Mouse (Mus musculus) MEL (cell line): Measurements from ENCODE around the gene Cnih3.

Source experiments
- CHD2 ChIP-seq: IDR thresholded peaks from 2 replicates; pipeline ENCODE4 v1.6.1; 2011; ENCODE audit warnings: low read length, improper control_type of control experiment
- CTCF ChIP-seq, 3 experiments: IDR thresholded peaks in 2 of 3; conservative IDR thresholded peaks in 1 of 3; 2 replicates each; pipeline ENCODE4 v1.5.1; 2011 to 2012; ENCODE audit warnings: low read length in 3 of 3, low read depth in 2 of 3, mild to moderate bottlenecking in 2 of 3, improper control_type of control experiment in 1 of 3, inconsistent platforms in 1 of 3, mixed read lengths in 1 of 3, moderate library complexity in 1 of 3; ENCODE audit not compliant: control insufficient read depth in 1 of 3, insufficient read depth in 1 of 3, poor library complexity in 1 of 3, severe bottlenecking in 1 of 3
- E2F4 ChIP-seq: IDR thresholded peaks from 2 replicates; pipeline ENCODE4 v1.6.1; 2011; ENCODE audit warnings: low read depth, low read length, improper control_type of control experiment, borderline replicate concordance
- ETS1 ChIP-seq: IDR thresholded peaks from 2 replicates; pipeline ENCODE4 v1.6.1; 2012; ENCODE audit warnings: low read depth, mild to moderate bottlenecking, inconsistent platforms, low read length, improper control_type of control experiment, moderate library complexity
- MAFK ChIP-seq: IDR thresholded peaks from 2 replicates; pipeline ENCODE4 v1.6.1; 2011; ENCODE audit warnings: low read depth, mild to moderate bottlenecking, low read length, improper control_type of control experiment, borderline replicate concordance
- MAZ ChIP-seq: IDR thresholded peaks from 2 replicates; pipeline ENCODE4 v1.6.1; 2012; ENCODE audit warnings: low read depth, mild to moderate bottlenecking, inconsistent platforms, low read length, improper control_type of control experiment
- POLR2AphosphoS2 ChIP-seq: IDR thresholded peaks from 2 replicates; pipeline ENCODE4 v1.6.1; 2011; ENCODE audit warnings: low read length, improper control_type of control experiment
- RAD21 ChIP-seq: IDR thresholded peaks from 2 replicates; pipeline ENCODE4 v1.6.1; 2011; ENCODE audit warnings: mild to moderate bottlenecking, low read depth, low read length, improper control_type of control experiment
- TAL1 ChIP-seq: IDR thresholded peaks from 2 replicates; pipeline ENCODE4 v1.6.1; 2012; ENCODE audit warnings: mild to moderate bottlenecking, inconsistent platforms, low read length, moderate library complexity, mixed read lengths
- TBP ChIP-seq: IDR thresholded peaks from 2 replicates; pipeline ENCODE4 v1.8.0; 2011; ENCODE audit warnings: low read depth, low read length, improper control_type of control experiment
- USF2 ChIP-seq, 2 experiments: IDR thresholded peaks; 2 replicates each; pipeline ENCODE4 v1.6.1; 2011 to 2012; ENCODE audit warnings: improper control_type of control experiment in 2 of 2, low read length in 2 of 2, borderline replicate concordance in 1 of 2, inconsistent platforms in 1 of 2, low read depth in 1 of 2, mild to moderate bottlenecking in 1 of 2; ENCODE audit not compliant: insufficient read depth in 1 of 2
- ZMIZ1 ChIP-seq: IDR thresholded peaks from 2 replicates; pipeline ENCODE4 v1.6.1; 2012; ENCODE audit warnings: low read depth, mild to moderate bottlenecking, inconsistent platforms, low read length, improper control_type of control experiment, moderate library complexity

GRCm38 (mm10) chr1:181435414-181435813, 83.0 kb downstream of the Cnih3 start:
- no peak for TF ChIP-seq CTCF (IDR thresholded peaks at IDR 0.05 in 2 of 3, conservative IDR thresholded peaks at IDR 0.05 in 1 of 3; ENCODE audit: control insufficient read depth in 1 of 3, insufficient read depth in 1 of 3, low read depth in 2 of 3, low read length in 3 of 3, poor library complexity in 1 of 3, severe bottlenecking in 1 of 3)
- TF ChIP-seq POLR2AphosphoS2, result no peak
- no peak for TF ChIP-seq ETS1
- TF ChIP-seq USF2 (IDR thresholded peaks at IDR 0.05; ENCODE audit: borderline replicate concordance in 1 of 2, insufficient read depth in 1 of 2, low read depth in 1 of 2, low read length in 2 of 2), result no peak
- no peak for TF ChIP-seq MAZ
- TF ChIP-seq RAD21, result no peak
- no peak for TF ChIP-seq MAFK
- no peak for TF ChIP-seq TBP
- no peak for TF ChIP-seq E2F4
- no peak for TF ChIP-seq TAL1
- no peak for TF ChIP-seq ZMIZ1
- TF ChIP-seq CHD2, result no peak
